ENCODE assay signal across 11 mouse cellular contexts in genomic region chr7:19489525-19489924, GRCm38 (mm10). TPM values are rescaled to one million over a fixed set of nuclear protein-coding genes. Genes with fewer than 3 reads are reported as not detected.
DNase-seq lines count a peak whose midpoint lies in the region; ATAC-seq lines count a peak whose summit lies in the region.
"Had no signal": no experiment of that assay in that cellular context is flagged by ENCODE, and none has a peak within 500 bp of the region (broad histone marks: within the 10 kb centered on the region; RNA-seq: fewer than 3 reads in every experiment).

No protein-coding gene starts in this region.

- no peak overlapping the region for H3K9ac ChIP-seq in kidney, embryonic 14.5 days (ENCODE audit: low read depth, low read length)
- peak overlapping the region; percentile 38 for H3K9ac ChIP-seq in forebrain, embryonic 16.5 days (replicated peaks; ENCODE audit: low read depth, low read length)
- H3K9ac ChIP-seq in midbrain, embryonic 12.5 days (replicated peaks) = peak overlapping the region; percentile 4; the same call in 1 of the 2 replicates

- peak overlapping the region; percentile 28 for H3K4me3 ChIP-seq in kidney, embryonic 14.5 days (ENCODE audit: low read length)
- H3K4me3 ChIP-seq in forebrain, embryonic 16.5 days (replicated peaks; ENCODE audit: low read length) = peak overlapping the region; percentile 29
- peak overlapping the region; percentile 13; the same call in 1 of the 2 replicates for H3K4me3 ChIP-seq in midbrain, embryonic 12.5 days

- H3K9me3 ChIP-seq in kidney, embryonic 14.5 days (ENCODE audit: control insufficient read depth, low read length) = no peaks in the 10 kb centered on the region
- H3K9me3 ChIP-seq in forebrain, embryonic 16.5 days (ENCODE audit: control insufficient read depth, low read length) = no peaks in the 10 kb centered on the region
- no peaks in the 10 kb centered on the region for H3K9me3 ChIP-seq in midbrain, embryonic 12.5 days
- H3K9me3 ChIP-seq: G1E had no signal

- DNase-seq in kidney, postnatal 14 days = no peak
- DNase-seq in brain, adult 2 months (ENCODE audit: low read depth, low spot score) = peak; percentile 18
- no peak for DNase-seq in spleen, adult 12 weeks (ENCODE audit: low spot score)
- no peak for DNase-seq in embryo, embryonic 9.5 days (ENCODE audit: extremely low spot score)

- H3K4me1 ChIP-seq in kidney, embryonic 14.5 days (ENCODE audit: control insufficient read depth, insufficient read depth, low read length) = 0 out of 2 replicates have a peak, but pooled peaks cover 6% of the 10 kb centered on the region
- peaks cover 8% of the 10 kb centered on the region for H3K4me1 ChIP-seq in forebrain, embryonic 16.5 days (replicated peaks; ENCODE audit: control insufficient read depth, insufficient read depth, low read length)
- H3K4me1 ChIP-seq in midbrain, embryonic 12.5 days = peaks cover 5% of the 10 kb centered on the region

- H3K4me2 ChIP-seq in kidney, embryonic 14.5 days (replicated peaks; ENCODE audit: low read depth, low read length) = peak overlapping the region; percentile 39
- H3K4me2 ChIP-seq in forebrain, embryonic 16.5 days (ENCODE audit: low read length) = peak overlapping the region; percentile 38
- peak overlapping the region; percentile 38 for H3K4me2 ChIP-seq in midbrain, embryonic 12.5 days (replicated peaks)

- peaks cover 38% of the 10 kb centered on the region for H3K27me3 ChIP-seq in kidney, embryonic 14.5 days (ENCODE audit: control insufficient read depth, insufficient read depth, low read length)
- H3K27me3 ChIP-seq in forebrain, embryonic 16.5 days (replicated peaks; ENCODE audit: control insufficient read depth, insufficient read depth, low read length) = peaks cover 46% of the 10 kb centered on the region
- peaks cover 74% of the 10 kb centered on the region for H3K27me3 ChIP-seq in midbrain, embryonic 12.5 days

- no peaks in the 10 kb centered on the region for H3K36me3 ChIP-seq in kidney, embryonic 14.5 days (ENCODE audit: control insufficient read depth, insufficient read depth, low read length)
- no peaks in the 10 kb centered on the region for H3K36me3 ChIP-seq in forebrain, embryonic 16.5 days (ENCODE audit: control insufficient read depth, insufficient read depth)
- H3K36me3 ChIP-seq in midbrain, embryonic 12.5 days = no peaks in the 10 kb centered on the region
- H3K36me3 ChIP-seq: G1E had no signal

- H3K27ac ChIP-seq in kidney, embryonic 14.5 days (ENCODE audit: low read depth, low read length) = no peak overlapping the region
- H3K27ac ChIP-seq in forebrain, embryonic 16.5 days (ENCODE audit: low read length) = no peak overlapping the region
- H3K27ac ChIP-seq in midbrain, embryonic 12.5 days (replicated peaks) = no peak overlapping the region

- WGBS in kidney, embryonic 14.5 days = 13% methylated on average over 31 of the region's 31 CpGs
- WGBS in forebrain, embryonic 16.5 days = 2% methylated on average over 31 of the region's 31 CpGs
- 5% methylated on average over 31 of the region's 31 CpGs for WGBS in midbrain, embryonic 12.5 days

- ATAC-seq in kidney, embryonic 14.5 days (ENCODE audit: low FRiP score, low TSS enrichment) = peak; percentile 25; the same call in 1 of the 2 replicates
- ATAC-seq in forebrain, embryonic 16.5 days = peak; percentile 33; the same call in 1 of the 2 replicates
- peak; percentile 54; the same call in 1 of the 2 replicates for ATAC-seq in midbrain, embryonic 12.5 days (ENCODE audit: low FRiP score, low read depth)
- no peak for ATAC-seq in erythroblast, adult 5-6 weeks (replicated peaks; ENCODE audit: low FRiP score, poor library complexity, severe bottlenecking)

RNA-seq across cellular contexts. Expression of gene Bloc1s3, which starts 18.6 kb away (rescaled TPM):
- polyA plus RNA-seq in kidney, embryonic 14.5 days (2014; fragmentation: Nextera tagmentation; extraction: Ambion mirVana) = 1.4 and 2.4 TPM in 2 replicates
- 3.7 and 4.9 TPM in 2 replicates for polyA plus RNA-seq in forebrain, embryonic 16.5 days (2015; fragmentation: Nextera tagmentation; extraction: Ambion mirVana)
- 4.3 and 5.0 TPM in 2 replicates for polyA plus RNA-seq in midbrain, embryonic 12.5 days (2016; fragmentation: Nextera tagmentation; extraction: Ambion mirVana)
- 3.5 and 4.2 TPM in 2 replicates for total RNA-seq in erythroblast, adult 5-6 weeks (2015; ENCODE audit: low replicate concordance)
- 0.84 and 1.5 TPM in 2 replicates for total RNA-seq in erythroblast, adult 5-6 weeks (2017; ENCODE audit: low replicate concordance)

RNA-seq across cellular contexts. Expression of gene Trappc6a, which starts 18.7 kb away (rescaled TPM):
- 63.7 and 70.2 TPM in 2 replicates for polyA plus RNA-seq in kidney, embryonic 14.5 days (2014; fragmentation: Nextera tagmentation; extraction: Ambion mirVana)
- polyA plus RNA-seq in forebrain, embryonic 16.5 days (2015; fragmentation: Nextera tagmentation; extraction: Ambion mirVana) = 29.4 and 31.2 TPM in 2 replicates
- 41.5 and 41.7 TPM in 2 replicates for polyA plus RNA-seq in midbrain, embryonic 12.5 days (2016; fragmentation: Nextera tagmentation; extraction: Ambion mirVana)
- 17.9 and 18.8 TPM in 2 replicates for total RNA-seq in erythroblast, adult 5-6 weeks (2015; ENCODE audit: low replicate concordance)
- total RNA-seq in erythroblast, adult 5-6 weeks (2017; ENCODE audit: low replicate concordance) = 2.7 and 7.8 TPM in 2 replicates

RNA-seq across cellular contexts. Expression of gene Exoc3l2, which starts 26.4 kb away (rescaled TPM):
- 3.5 and 3.7 TPM in 2 replicates for polyA plus RNA-seq in kidney, embryonic 14.5 days (2014; fragmentation: Nextera tagmentation; extraction: Ambion mirVana)
- polyA plus RNA-seq in forebrain, embryonic 16.5 days (2015; fragmentation: Nextera tagmentation; extraction: Ambion mirVana) = 0.11 and 0.19 TPM in 2 replicates
- 0.42 and 0.61 TPM in 2 replicates for polyA plus RNA-seq in midbrain, embryonic 12.5 days (2016; fragmentation: Nextera tagmentation; extraction: Ambion mirVana)
- not detected in 2 replicates for total RNA-seq in erythroblast, adult 5-6 weeks (2015; ENCODE audit: low replicate concordance)
- not detected in 2 replicates for total RNA-seq in erythroblast, adult 5-6 weeks (2017; ENCODE audit: low replicate concordance)
- total RNA-seq: G1E had no signal

RNA-seq across cellular contexts. Expression of gene Nkpd1, which starts 28.1 kb away (rescaled TPM):
- polyA plus RNA-seq in kidney, embryonic 14.5 days (2014; fragmentation: Nextera tagmentation; extraction: Ambion mirVana) = 0.13 and 0.27 TPM in 2 replicates
- polyA plus RNA-seq in forebrain, embryonic 16.5 days (2015; fragmentation: Nextera tagmentation; extraction: Ambion mirVana) = 0.81 and 0.90 TPM in 2 replicates
- polyA plus RNA-seq in midbrain, embryonic 12.5 days (2016; fragmentation: Nextera tagmentation; extraction: Ambion mirVana) = 0.06 TPM in 1 of 2 replicates, not detected in the other
- total RNA-seq in erythroblast, adult 5-6 weeks (2015; ENCODE audit: low replicate concordance) = not detected in 2 replicates
- not detected in 2 replicates for total RNA-seq in erythroblast, adult 5-6 weeks (2017; ENCODE audit: low replicate concordance)
- total RNA-seq: gastrocnemius, adult 8-10 months; liver, adult 2 months had no signal
- polyA plus RNA-seq: liver, adult 2 months had no signal

RNA-seq across cellular contexts. Expression of gene Mark4, which starts 30.9 kb away (rescaled TPM):
- 10.4 and 12.1 TPM in 2 replicates for polyA plus RNA-seq in kidney, embryonic 14.5 days (2014; fragmentation: Nextera tagmentation; extraction: Ambion mirVana)
- polyA plus RNA-seq in forebrain, embryonic 16.5 days (2015; fragmentation: Nextera tagmentation; extraction: Ambion mirVana) = 13.8 and 17.5 TPM in 2 replicates
- polyA plus RNA-seq in midbrain, embryonic 12.5 days (2016; fragmentation: Nextera tagmentation; extraction: Ambion mirVana) = 16.4 and 20.9 TPM in 2 replicates
- total RNA-seq in erythroblast, adult 5-6 weeks (2015; ENCODE audit: low replicate concordance) = 1.9 and 5.2 TPM in 2 replicates
- 1.7 and 2.8 TPM in 2 replicates for total RNA-seq in erythroblast, adult 5-6 weeks (2017; ENCODE audit: low replicate concordance)
